Mouse (Mus musculus) limb, embryonic 14.5 days (tissue): ENCODE results near the gene Cited2. TPM values are rescaled to one million over a fixed set of nuclear protein-coding genes. Genes with fewer than 3 reads are reported as not detected.

Experiments
- ATAC-seq: fragments of 200-750 bp; cut with Nextera tagmentation; 2 replicates; pipeline ENCODE4 v1.8.0; 2017; ENCODE audit warnings: low read depth, moderate number of reproducible peaks, moderate TSS enrichment; ENCODE audit not compliant: low FRiP score
- DNase-seq: peaks from one replicate; pipeline ENCODE4 v3.0.0-alpha.2; 2015; ENCODE audit warnings: low spot score
- H3K27ac ChIP-seq: fragments of 300-500 bp; sonication (generic); replicated peaks from 2 replicates; pipeline ENCODE4 v1.5.1; 2014; ENCODE audit warnings: low read depth, mild to moderate bottlenecking, low read length, moderate library complexity, mixed read lengths
- H3K27me3 ChIP-seq: fragments of 300-500 bp; sonication (generic); 2 replicates; pipeline ENCODE4 v1.6.1; 2014; ENCODE audit warnings: low read length, mixed read lengths; ENCODE audit not compliant: control insufficient read depth, insufficient read depth
- H3K36me3 ChIP-seq: fragments of 300-500 bp; sonication (generic); 2 replicates; pipeline ENCODE4 v1.6.1; 2014; ENCODE audit warnings: mild to moderate bottlenecking, low read length, moderate library complexity, mixed read lengths; ENCODE audit not compliant: control insufficient read depth, insufficient read depth
- H3K4me1 ChIP-seq: fragments of 300-500 bp; sonication (generic); 2 replicates; pipeline ENCODE4 v1.6.1; 2014; ENCODE audit warnings: antibody characterized with exemption, low read length, mixed read lengths; ENCODE audit not compliant: control insufficient read depth, insufficient read depth
- H3K4me2 ChIP-seq: fragments of 300-500 bp; sonication (generic); replicated peaks from 2 replicates; pipeline ENCODE4 v1.6.1; 2014; ENCODE audit warnings: low read depth, mild to moderate bottlenecking, low read length, moderate library complexity; ENCODE audit not compliant: severe bottlenecking
- H3K4me3 ChIP-seq: fragments of 300-500 bp; sonication (generic); replicated peaks from 2 replicates; pipeline ENCODE4 v1.5.1; 2014; ENCODE audit warnings: low read length
- H3K9ac ChIP-seq: fragments of 300-500 bp; sonication (generic); 2 replicates; pipeline ENCODE4 v1.6.1; 2014; ENCODE audit warnings: mild to moderate bottlenecking, low read depth, low read length, moderate library complexity; ENCODE audit not compliant: severe bottlenecking
- H3K9me3 ChIP-seq: fragments of 300-500 bp; sonication (generic); 2 replicates; pipeline ENCODE4 v1.6.1; 2016; ENCODE audit warnings: low read length; ENCODE audit not compliant: control insufficient read depth
- POLR2A ChIP-seq: fragments of 200-500 bp; IDR thresholded peaks from 2 replicates; pipeline ENCODE4 v1.8.0; 2012; ENCODE audit warnings: inconsistent platforms, mild to moderate bottlenecking, moderate library complexity, borderline replicate concordance; ENCODE audit not compliant: insufficient read depth, insufficient read length; ENCODE audit errors: extremely low read depth
- WGBS: fragments of 180-500 bp; shearing (Covaris S2); extraction: QIAGEN DNeasy Blood & Tissue Kit; methylation state at CpG from one replicate; pipeline ENCODE4 v1.1.7; 2014; 5-methylcytosine and 5-hydroxymethylcytosine counted together
- polyA plus RNA-seq, 2 experiments: library from polyadenylated mRNA; depleted of rRNA in 1 of 2; stranded (reverse) in 1 of 2; unstranded in 1 of 2; fragments of >200 nt; fragmentation: Nextera tagmentation in 1 of 2; extraction: Ambion mirVana in 1 of 2; gene quantifications; 2 replicates each; pipeline versions ENCODE4 v1.2.1 to v1.2.3; 2012 to 2014

Gene Cited2
- polyA plus RNA-seq, 2 experiments: 44.7 to 55.7 TPM

DNA sequence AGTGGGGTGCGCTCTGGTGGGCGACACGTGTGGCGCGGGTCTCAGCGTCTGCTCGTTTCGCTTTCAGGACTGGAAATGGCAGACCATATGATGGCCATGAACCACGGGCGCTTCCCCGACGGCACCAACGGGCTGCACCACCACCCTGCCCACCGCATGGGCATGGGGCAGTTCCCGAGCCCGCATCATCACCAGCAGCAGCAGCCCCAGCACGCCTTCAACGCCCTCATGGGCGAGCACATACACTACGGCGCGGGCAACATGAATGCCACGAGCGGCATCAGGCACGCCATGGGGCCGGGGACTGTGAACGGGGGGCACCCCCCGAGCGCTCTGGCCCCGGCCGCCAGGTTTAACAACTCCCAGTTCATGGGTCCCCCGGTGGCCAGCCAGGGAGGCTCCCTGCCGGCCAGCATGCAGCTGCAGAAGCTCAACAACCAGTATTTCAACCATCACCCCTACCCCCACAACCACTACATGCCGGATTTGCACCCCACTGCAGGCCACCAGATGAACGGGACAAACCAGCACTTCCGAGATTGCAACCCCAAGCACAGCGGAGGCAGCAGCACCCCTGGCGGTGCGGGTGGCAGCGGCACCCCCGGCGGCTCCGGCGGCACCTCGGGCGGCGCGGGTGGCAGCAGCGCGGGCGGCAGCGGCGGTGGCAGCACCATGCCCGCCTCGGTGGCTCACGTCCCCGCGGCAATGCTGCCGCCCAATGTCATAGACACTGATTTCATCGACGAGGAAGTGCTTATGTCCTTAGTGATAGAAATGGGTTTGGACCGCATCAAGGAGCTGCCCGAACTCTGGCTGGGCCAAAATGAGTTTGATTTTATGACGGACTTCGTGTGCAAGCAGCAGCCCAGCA lies 1.1 kb downstream of the Cited2 start:
- ATAC-seq: 0 out of 2 replicates have a peak, but pooled peaks have one; percentile 0
- peak overlapping the region; percentile 59 for H3K4me2 ChIP-seq

DNA sequence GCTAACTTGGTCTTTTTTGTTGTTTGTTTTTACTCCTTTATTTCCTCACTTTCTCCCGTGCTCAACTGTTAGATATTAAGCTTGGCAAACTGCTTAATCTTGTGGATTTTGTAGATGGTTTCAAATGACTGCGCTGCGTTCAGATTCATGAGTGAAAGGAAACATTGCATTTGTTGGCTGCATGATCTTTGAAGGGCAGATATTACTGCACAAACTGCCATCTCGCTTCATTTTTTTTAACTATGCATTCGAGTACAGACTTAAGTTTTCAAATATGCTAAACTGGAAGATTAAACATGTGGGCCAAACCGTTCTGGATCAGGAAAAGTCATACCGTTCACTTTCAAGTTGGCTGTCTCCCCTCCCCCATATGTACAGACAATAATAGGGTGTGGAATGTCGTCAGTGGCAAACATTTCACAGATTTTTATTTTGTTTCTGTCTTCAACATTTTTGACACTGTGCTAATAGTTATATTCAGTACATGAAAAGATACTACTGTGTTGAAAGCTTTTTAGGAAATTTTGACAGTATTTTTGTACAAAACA lies 2.1 kb downstream of the Cited2 start:
- peak overlapping the region; percentile 61 for H3K4me3 ChIP-seq
- H3K9ac ChIP-seq: peak overlapping the region; percentile 81
- peaks cover 14% of the 10 kb centered on the region; the same call in 1 of the 2 replicates for H3K4me1 ChIP-seq
- no peaks in the 10 kb centered on the region for H3K9me3 ChIP-seq
- ATAC-seq: no peak
- WGBS: 5% methylated on average over 8 of the region's 8 CpGs
- no peaks in the 10 kb centered on the region for H3K36me3 ChIP-seq
- no peak overlapping the region for H3K27ac ChIP-seq
- TF ChIP-seq POLR2A: no peak
- peak overlapping the region; percentile 59 for H3K4me2 ChIP-seq
- no peaks in the 10 kb centered on the region for H3K27me3 ChIP-seq
- DNase-seq: no peak

More for the DNA sequence above, 1.1 kb downstream of the Cited2 start:
- H3K4me3 ChIP-seq: peak overlapping the region; percentile 61
- WGBS: under 1% methylated on average over 56 of the region's 65 CpGs
- H3K9me3 ChIP-seq: no peaks in the 10 kb centered on the region
- peak overlapping the region; percentile 97 for H3K27ac ChIP-seq
- peak overlapping the region; percentile 81 for H3K9ac ChIP-seq
- peaks cover 14% of the 10 kb centered on the region; the same call in 1 of the 2 replicates for H3K4me1 ChIP-seq
- peak; percentile 47 for DNase-seq
- no peak for TF ChIP-seq POLR2A
- no peaks in the 10 kb centered on the region for H3K27me3 ChIP-seq
- no peaks in the 10 kb centered on the region for H3K36me3 ChIP-seq

DNA sequence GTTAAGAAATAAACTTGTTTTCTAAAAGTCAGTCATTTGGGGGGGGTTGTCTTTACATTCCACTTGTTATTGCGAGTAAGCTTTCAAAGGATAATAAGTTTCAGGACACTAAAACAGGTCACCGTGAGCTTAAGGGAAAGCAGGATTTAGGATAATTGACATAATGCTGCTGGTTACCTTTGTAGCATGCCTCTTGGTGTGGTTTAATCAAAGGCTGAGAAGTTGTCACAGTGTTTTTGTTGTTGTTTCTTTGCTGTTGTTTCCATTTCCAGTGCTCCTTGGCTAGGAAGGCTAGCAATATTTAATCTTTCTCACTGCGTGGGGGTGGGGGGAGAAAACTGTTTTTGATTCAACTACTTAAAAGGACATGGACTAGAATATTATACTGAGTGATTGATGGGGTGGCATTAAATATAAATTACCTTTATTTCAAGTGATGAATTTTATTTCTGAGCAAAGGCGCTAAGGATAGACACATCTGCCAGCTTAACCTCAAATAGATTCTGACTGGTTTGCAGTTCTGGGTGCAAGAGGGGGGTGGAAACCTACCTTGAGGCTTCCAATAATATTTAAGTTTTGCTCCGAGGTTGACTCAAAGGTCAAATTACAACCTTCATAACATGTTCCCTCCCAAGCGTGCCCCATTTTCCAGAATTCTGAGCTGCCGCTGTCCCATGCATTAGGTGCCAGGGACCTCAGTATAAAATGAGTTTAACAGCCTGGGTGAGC lies 2.8 kb downstream of the Cited2 start:
- ATAC-seq: no peak
- H3K27ac ChIP-seq: no peak overlapping the region
- H3K4me3 ChIP-seq: peak overlapping the region; percentile 61
- no peak for TF ChIP-seq POLR2A
- no peak for DNase-seq
- no peaks in the 10 kb centered on the region for H3K27me3 ChIP-seq
- no peaks in the 10 kb centered on the region for H3K9me3 ChIP-seq
- H3K36me3 ChIP-seq: no peaks in the 10 kb centered on the region
- H3K4me2 ChIP-seq: peak overlapping the region; percentile 59
- 28% methylated on average over 7 of the region's 7 CpGs for WGBS
- no peak overlapping the region for H3K9ac ChIP-seq
- H3K4me1 ChIP-seq: peaks cover 14% of the 10 kb centered on the region; the same call in 1 of the 2 replicates

DNA sequence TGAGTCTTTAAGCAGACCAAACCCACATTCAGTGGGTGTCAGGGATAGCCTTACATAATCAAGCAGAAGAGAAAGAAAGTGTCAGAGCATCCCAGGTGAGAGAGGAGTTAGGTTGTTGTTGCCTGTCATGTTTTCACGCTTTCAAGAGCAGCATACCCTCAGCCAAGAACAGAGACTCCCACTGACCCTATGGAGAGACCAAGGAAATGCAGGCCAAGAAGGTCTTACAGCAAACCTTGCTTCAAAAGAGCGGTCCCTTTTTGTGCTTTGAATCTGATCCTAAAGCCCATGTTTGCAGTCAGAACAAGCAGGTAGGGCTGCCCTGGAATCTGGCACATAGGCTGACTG lies 3.3 kb downstream of the Cited2 start:
- no peak overlapping the region for H3K9ac ChIP-seq

More for the DNA sequence above, 3.3 kb downstream of the Cited2 start:
- H3K4me2 ChIP-seq: peak overlapping the region; percentile 59
- WGBS: 42% methylated on average over 2 of the region's 2 CpGs
- TF ChIP-seq POLR2A: no peak
- H3K27me3 ChIP-seq: no peaks in the 10 kb centered on the region
- DNase-seq (no peak), ATAC-seq (no peak)
- H3K4me1 ChIP-seq: peaks cover 14% of the 10 kb centered on the region; the same call in 1 of the 2 replicates
- H3K36me3 ChIP-seq: no peaks in the 10 kb centered on the region
- H3K4me3 ChIP-seq: peak overlapping the region; percentile 61
- H3K27ac ChIP-seq: no peak overlapping the region
- no peaks in the 10 kb centered on the region for H3K9me3 ChIP-seq
